Mouse (Mus musculus): ENCODE data around the gene Ssrp1. TPM values are rescaled to one million over a fixed set of nuclear protein-coding genes. Genes with fewer than 3 reads are reported as not detected.
A peak's percentile ranks its signal among the peaks of the same experiment; 100 is the strongest.

The Ssrp1 gene
- 309 and 322 TPM in 2 replicates for polyA plus RNA-seq (2016; fragmentation: Nextera tagmentation; extraction: Ambion mirVana)

DNA sequence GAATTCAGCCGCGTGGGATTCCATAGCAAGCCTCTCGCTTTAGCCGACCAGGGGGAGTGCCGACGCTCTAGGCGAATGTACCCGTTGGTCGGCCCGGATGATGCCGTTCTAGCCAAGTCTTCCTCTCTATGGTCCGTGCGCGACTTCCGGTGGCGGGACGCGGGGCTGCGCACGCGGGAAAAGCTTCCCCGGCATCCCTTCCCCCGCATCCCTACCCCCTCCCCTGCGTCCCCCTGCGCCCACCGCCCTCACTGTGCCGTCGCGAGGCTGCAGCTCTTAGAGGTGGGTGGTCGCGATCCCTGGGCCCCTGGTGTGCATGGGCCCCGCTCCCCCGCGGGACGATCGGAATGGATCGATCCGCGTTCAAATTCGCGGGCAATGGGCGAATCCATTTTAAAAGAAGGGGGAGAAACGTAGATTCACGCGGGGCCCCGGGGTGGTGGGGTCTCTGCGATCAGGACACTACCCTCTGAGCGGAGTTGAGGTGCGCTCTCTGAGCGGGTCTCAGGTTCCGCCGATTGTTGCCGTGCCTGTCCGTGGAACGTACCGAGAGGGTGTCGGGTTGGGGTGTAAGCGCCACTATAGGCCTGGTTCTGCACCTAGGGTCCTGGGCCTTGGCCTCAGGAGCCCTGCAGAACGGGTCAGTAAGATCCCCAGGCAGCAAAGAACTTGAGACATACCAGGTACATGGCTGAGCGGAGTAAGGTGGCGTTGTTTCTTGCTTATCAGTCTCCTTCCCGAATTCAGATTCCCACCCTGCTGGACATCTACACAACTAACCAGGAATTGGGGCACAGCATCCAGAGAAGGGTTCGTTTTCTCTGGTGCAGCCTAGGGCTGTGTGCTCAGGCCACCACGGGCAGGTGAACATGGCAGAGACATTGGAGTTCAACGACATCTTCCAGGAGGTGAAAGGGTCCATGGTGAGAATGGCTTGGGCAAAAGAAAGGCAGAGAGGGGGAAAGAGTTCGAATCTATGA lies at the start of gene Ssrp1, which contains the start of gene P2rx3:
Gene Ssrp1 (plus strand): TSS at position 188 of the 980 bp plus-strand sequence.
Gene P2rx3 (minus strand): TSS at position 416 of the 980 bp plus-strand sequence.
- H3K36me3 ChIP-seq (replicated peaks) = peaks cover 32% of the 10 kb centered on the region
- peaks cover 18% of the 10 kb centered on the region for H3K4me1 ChIP-seq
- peak within 1 kb of the TSS; percentile 92 for H3K9ac ChIP-seq
- ATAC-seq (ENCODE audit: low FRiP score) = peak; percentile 96
- peak within 1 kb of the TSS; percentile 85 for H3K27ac ChIP-seq
- H3K4me3 ChIP-seq (replicated peaks) = peak within 1 kb of the TSS; percentile 76
- peaks cover 3% of the 10 kb centered on the region; the same call in 1 of the 2 replicates for H3K27me3 ChIP-seq
- 2% methylated on average over 66 of the region's 66 CpGs for WGBS
- no peaks in the 10 kb centered on the region for H3K9me3 ChIP-seq
- peak within 1 kb of the TSS; percentile 82 for H3K4me2 ChIP-seq

DNA sequence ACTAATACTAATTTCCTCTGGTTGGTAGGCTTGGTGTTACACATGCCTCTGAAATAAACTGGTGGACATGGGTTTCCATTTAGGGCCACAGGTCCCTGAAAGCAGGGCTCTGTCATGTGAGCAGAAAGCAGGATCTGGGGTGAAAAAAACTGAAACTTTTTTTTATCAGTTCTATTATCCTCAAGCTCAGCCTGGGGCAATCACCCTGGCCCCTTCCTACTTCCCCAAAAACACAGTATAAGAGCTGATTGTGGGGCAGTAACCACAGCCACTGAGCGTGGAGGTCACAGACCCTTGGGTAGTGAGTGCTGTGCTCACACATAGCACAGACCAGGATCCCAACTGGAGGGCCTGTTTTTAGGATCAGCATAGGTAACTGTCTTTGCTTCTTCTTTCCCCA lies 49.1 kb upstream of the Ssrp1 start, which contains the start of gene Prg3:
Gene Prg3 (plus strand): TSS at position 286 of the 400 bp plus-strand sequence.
- Histone ChIP-seq H3K4me2 (no peak within 1 kb of the TSS), H3K36me3 (replicated peaks) (no peaks in the 10 kb centered on the region), H3K9ac (no peak within 1 kb of the TSS), H3K27me3 (no peaks in the 10 kb centered on the region), H3K27ac (no peak within 1 kb of the TSS), H3K9me3 (no peaks in the 10 kb centered on the region), H3K4me1 (no peaks in the 10 kb centered on the region), H3K4me3 (replicated peaks) (no peak within 1 kb of the TSS)
- ATAC-seq (ENCODE audit: low FRiP score) = no peak
- WGBS = 83% methylated on average over 1 of the region's 1 CpGs

DNA sequence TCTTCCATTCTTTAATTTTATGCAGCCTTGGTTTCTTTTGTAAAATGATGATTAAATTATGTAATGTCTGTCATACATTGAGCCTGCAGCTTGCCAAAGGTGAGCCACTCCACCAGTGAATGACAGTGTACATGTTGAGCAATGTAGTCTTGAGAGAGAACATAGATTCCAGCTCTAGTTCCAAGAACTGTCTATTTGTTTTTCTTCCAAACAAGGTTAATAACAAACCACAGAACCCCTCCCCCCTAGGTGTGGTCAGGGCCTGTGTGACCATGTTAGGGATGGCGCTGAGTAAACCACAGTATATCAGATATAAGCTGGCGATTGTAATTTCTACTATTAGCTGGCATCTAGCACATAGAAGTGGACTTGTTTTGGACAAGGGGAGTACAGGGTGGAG lies 40.7 kb upstream of the Ssrp1 start:
- Histone ChIP-seq H3K4me2 (no peak overlapping the region), H3K4me3 (replicated peaks) (no peak overlapping the region), H3K4me1 (no peaks in the 10 kb centered on the region), H3K9me3 (no peaks in the 10 kb centered on the region), H3K36me3 (replicated peaks) (no peaks in the 10 kb centered on the region), H3K27ac (no peak overlapping the region), H3K27me3 (no peaks in the 10 kb centered on the region), H3K9ac (no peak overlapping the region)
- no peak for ATAC-seq (ENCODE audit: low FRiP score)
- 92% methylated on average over 2 of the region's 2 CpGs for WGBS

DNA sequence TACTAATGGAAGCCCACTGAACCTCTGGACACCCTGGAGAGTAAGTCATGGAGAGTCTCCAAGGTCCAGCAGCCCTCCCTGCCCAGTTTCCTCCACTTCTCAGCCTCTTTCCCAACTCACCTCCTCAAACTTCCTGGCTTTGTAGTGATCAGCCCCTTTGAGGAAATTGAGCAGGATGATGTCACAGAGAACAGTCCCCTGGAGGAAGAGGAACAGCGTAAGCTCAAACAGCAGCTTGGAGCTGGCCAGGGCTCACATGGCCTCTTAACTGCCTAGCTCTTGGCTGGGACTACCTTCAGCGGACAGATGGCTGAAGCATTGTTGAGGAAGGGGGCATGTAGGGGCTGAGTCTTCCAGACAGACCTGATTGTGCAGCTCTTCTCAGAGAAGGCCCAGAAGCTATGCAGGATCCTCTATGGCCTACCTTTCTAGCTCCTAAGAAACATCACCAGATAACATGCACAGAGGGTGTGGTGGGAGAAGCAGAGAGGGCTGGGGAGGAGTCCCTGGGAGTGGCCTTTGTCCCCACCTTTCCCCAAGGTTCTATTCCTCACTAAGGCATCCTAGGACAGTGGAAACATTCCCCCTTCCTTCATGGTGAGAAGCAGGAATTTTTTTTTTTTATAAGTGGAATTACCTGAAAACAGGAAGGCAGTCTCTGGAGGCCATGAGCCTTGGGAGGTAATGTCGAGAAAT lies 37.4 kb upstream of the Ssrp1 start:
- no peak for ATAC-seq (ENCODE audit: low FRiP score)

DNA sequence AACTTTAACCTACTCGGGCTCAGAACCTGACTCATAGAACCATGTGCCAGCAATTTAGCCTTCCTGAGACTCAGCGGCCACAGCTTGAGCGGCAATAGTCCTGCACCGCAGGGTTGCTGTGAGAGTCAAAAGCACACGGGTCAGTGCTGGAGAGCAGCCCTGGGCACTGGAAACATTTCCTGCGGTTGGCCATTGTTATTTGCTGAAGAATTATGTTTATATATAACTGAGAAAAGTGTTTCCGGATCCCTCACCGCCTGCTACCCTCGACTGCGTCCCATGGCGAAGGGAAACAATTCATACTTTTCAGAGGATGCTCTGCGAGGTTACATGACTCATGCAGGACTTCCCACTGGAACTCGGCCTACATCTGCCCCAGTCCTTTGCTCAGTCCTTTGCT lies 35.5 kb upstream of the Ssrp1 start:
- Histone ChIP-seq H3K9ac (no peak overlapping the region), H3K9me3 (no peaks in the 10 kb centered on the region), H3K4me2 (no peak overlapping the region), H3K27me3 (no peaks in the 10 kb centered on the region), H3K4me1 (no peaks in the 10 kb centered on the region), H3K36me3 (replicated peaks) (no peaks in the 10 kb centered on the region), H3K4me3 (replicated peaks) (no peak overlapping the region), H3K27ac (no peak overlapping the region)
- WGBS = 75% methylated on average over 13 of the region's 13 CpGs
- ATAC-seq (ENCODE audit: low FRiP score) = no peak

More for the DNA sequence above, 37.4 kb upstream of the Ssrp1 start:
- no peak overlapping the region for H3K27ac ChIP-seq
- H3K27me3 ChIP-seq = no peaks in the 10 kb centered on the region
- no peaks in the 10 kb centered on the region for H3K4me1 ChIP-seq
- no peaks in the 10 kb centered on the region for H3K36me3 ChIP-seq (replicated peaks)
- 89% methylated on average over 3 of the region's 3 CpGs for WGBS
- H3K4me3 ChIP-seq (replicated peaks) = no peak overlapping the region
- no peaks in the 10 kb centered on the region for H3K9me3 ChIP-seq
- no peak overlapping the region for H3K9ac ChIP-seq
- H3K4me2 ChIP-seq = no peak overlapping the region

DNA sequence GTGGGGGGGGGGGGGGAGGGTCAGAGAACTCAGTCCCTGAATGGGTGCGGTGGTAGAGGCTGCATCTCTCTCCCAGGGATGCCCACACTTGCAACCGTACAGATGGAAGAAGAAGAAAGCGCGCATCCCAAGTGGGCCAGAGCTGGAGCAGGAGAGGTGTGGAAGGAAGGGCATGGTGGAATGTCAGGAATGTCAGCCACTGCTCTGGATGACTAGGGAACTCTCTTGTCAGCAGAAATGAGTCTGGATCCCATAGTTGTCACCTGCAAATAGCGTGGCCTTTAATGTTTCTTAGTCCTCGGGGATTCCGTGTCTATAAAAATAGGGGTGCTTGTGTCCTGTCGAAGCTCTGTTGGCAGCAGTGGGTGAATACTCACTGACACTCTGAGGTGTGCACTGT lies 34.5 kb upstream of the Ssrp1 start:
- no peak for ATAC-seq (ENCODE audit: low FRiP score)
- 81% methylated on average over 8 of the region's 8 CpGs for WGBS
- Histone ChIP-seq H3K4me1 (no peaks in the 10 kb centered on the region), H3K36me3 (replicated peaks) (no peaks in the 10 kb centered on the region), H3K27me3 (no peaks in the 10 kb centered on the region), H3K9me3 (no peaks in the 10 kb centered on the region), H3K4me2 (no peak overlapping the region), H3K4me3 (replicated peaks) (no peak overlapping the region), H3K9ac (no peak overlapping the region), H3K27ac (no peak overlapping the region)

DNA sequence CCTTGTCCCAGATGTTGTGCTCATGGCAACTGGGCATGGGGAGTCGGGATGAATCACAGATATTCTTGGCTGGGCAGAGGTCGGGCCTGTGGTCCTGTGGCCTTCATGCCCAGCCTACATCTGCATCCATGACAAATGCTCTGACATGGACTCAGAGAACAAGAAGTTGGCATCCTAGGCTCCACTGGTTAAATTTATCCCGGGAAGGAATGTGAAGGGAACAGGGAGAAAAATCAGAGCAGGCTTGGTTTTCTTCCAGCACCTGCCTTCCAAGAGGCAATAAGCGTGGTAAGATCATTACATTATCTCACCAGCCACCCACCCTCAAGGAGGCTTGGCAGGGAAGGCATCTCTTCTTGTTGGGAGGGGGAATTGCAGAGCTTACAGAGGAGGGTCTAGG lies 32.7 kb upstream of the Ssrp1 start:
- Histone ChIP-seq H3K9ac (no peak overlapping the region), H3K4me1 (no peaks in the 10 kb centered on the region), H3K4me3 (replicated peaks) (no peak overlapping the region), H3K36me3 (replicated peaks) (no peaks in the 10 kb centered on the region), H3K9me3 (no peaks in the 10 kb centered on the region), H3K4me2 (no peak overlapping the region), H3K27me3 (no peaks in the 10 kb centered on the region), H3K27ac (no peak overlapping the region)
- WGBS = 87% methylated on average over 4 of the region's 4 CpGs
- no peak for ATAC-seq (ENCODE audit: low FRiP score)

DNA sequence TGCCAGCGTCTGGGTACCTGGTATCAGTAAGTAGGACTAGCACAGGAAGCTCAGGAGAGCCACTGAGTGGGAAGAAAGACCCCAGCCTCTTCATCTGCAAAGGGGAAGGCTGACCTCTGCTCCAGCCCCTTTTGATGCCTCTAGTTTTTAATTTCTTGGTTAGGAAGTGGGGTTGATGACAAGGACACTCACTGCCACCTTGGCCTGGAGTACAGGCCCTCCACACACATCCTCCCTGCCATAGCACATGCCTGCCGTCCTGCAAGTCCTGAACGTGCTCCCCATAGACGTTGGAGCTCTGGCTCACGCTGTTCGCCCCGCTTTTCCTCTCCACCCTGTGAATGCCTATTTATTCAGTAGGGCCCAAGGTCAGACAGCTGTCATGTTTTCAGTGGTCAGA lies 30.4 kb upstream of the Ssrp1 start:
- ATAC-seq (ENCODE audit: low FRiP score) = no peak
- H3K4me2 ChIP-seq = no peak overlapping the region
- no peaks in the 10 kb centered on the region for H3K36me3 ChIP-seq (replicated peaks)
- H3K27ac ChIP-seq = no peak overlapping the region
- no peaks in the 10 kb centered on the region for H3K4me1 ChIP-seq
- no peak overlapping the region for H3K4me3 ChIP-seq (replicated peaks)
- WGBS = 81% methylated on average over 7 of the region's 7 CpGs
- H3K27me3 ChIP-seq = no peaks in the 10 kb centered on the region
- no peaks in the 10 kb centered on the region for H3K9me3 ChIP-seq
- no peak overlapping the region for H3K9ac ChIP-seq

DNA sequence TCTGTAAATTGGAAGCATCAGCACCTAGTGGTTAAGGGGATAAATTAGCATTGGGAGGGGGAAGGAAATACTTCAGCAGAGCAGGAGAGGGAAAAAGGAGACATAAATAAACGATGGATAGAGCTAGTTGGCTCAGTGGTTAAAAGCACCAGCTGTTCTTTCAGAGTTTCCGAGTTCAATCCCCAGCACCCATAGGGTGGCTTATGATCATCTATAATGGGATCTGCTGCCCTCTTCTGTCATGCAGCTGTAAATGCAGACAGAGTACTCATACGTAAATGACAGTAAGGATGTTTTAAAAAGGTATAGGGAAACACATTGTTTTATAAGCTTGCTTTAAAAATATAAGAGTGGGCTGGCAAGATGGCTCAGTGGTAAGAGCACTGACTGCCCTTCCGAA lies 29.3 kb upstream of the Ssrp1 start:
- no peak for ATAC-seq (ENCODE audit: low FRiP score)
- H3K27ac ChIP-seq = no peak overlapping the region
- H3K4me2 ChIP-seq = no peak overlapping the region
- H3K9ac ChIP-seq = no peak overlapping the region
- WGBS = 20% methylated on average over 4 of the region's 4 CpGs
- H3K36me3 ChIP-seq (replicated peaks) = no peaks in the 10 kb centered on the region
- H3K4me3 ChIP-seq (replicated peaks) = no peak overlapping the region
- H3K9me3 ChIP-seq = no peaks in the 10 kb centered on the region
- H3K4me1 ChIP-seq = no peaks in the 10 kb centered on the region
- H3K27me3 ChIP-seq = no peaks in the 10 kb centered on the region

DNA sequence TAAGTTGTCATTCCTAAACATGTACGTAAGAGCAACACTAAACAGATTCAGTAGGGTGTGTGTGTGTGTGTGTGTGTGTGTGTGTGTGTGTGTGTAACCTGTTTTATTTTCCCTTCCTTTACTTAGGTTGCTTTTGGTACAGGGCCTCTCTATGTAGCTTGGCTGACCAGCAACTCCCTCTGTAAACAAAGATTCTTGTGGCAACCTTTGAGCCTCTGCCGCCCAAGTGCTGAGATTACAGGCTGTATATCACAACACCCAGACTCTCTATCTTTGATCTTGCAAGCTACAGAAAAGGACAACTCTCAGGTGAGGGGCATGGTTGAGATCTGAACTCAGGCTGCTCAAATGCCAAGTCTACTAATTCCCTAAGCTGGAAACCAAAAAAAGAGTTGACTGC lies 27.8 kb upstream of the Ssrp1 start:
- no peaks in the 10 kb centered on the region for H3K27me3 ChIP-seq
- no peak overlapping the region for H3K4me2 ChIP-seq
- H3K36me3 ChIP-seq (replicated peaks) = no peaks in the 10 kb centered on the region
- no peak for ATAC-seq (ENCODE audit: low FRiP score)
- no peak overlapping the region for H3K27ac ChIP-seq
- WGBS = 79% methylated on average over 2 of the region's 2 CpGs
- H3K9ac ChIP-seq = no peak overlapping the region
- H3K4me3 ChIP-seq (replicated peaks) = no peak overlapping the region
- H3K9me3 ChIP-seq = no peaks in the 10 kb centered on the region
- no peaks in the 10 kb centered on the region for H3K4me1 ChIP-seq

DNA sequence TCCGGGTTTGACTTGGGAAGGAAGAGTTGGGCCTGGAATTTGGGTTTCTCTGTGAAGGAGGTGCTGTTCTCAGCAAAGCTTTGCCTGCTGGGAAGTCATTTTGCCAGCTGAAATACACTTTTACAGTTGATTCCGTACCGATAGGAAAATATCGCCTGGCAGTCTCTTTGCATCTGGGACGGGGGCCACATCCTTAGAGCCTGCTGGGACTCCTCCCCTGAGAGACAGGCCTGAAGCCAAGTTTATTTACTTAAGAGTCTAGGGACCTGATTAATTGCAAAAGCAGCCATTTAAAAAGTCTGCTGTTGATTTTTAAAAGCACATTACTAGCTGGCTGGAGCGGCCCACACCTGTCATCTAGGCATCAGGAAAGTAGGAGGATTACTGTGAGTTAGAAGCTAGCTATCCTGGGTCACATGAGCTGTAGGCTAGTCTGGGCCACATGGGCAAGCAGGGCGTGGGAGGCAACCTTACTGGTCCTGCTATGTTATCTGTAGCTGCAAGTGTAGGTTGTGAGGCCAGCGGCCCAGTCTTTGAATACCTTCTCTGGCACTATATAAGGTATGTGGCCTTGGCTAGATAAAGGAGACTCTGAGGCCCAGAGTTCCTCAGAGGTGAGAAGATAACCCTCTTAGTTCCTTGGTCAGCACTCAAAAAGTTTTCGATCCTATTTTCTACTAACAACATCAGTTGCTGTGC lies 25.0 kb upstream of the Ssrp1 start:
- H3K9me3 ChIP-seq = no peaks in the 10 kb centered on the region
- WGBS = 81% methylated on average over 9 of the region's 9 CpGs
- ATAC-seq (ENCODE audit: low FRiP score) = no peak
- H3K4me3 ChIP-seq (replicated peaks) = no peak overlapping the region
- no peak overlapping the region for H3K9ac ChIP-seq
- H3K27ac ChIP-seq = no peak overlapping the region
- no peaks in the 10 kb centered on the region for H3K4me1 ChIP-seq
- H3K27me3 ChIP-seq = no peaks in the 10 kb centered on the region
- H3K36me3 ChIP-seq (replicated peaks) = no peaks in the 10 kb centered on the region
- no peak overlapping the region for H3K4me2 ChIP-seq

DNA sequence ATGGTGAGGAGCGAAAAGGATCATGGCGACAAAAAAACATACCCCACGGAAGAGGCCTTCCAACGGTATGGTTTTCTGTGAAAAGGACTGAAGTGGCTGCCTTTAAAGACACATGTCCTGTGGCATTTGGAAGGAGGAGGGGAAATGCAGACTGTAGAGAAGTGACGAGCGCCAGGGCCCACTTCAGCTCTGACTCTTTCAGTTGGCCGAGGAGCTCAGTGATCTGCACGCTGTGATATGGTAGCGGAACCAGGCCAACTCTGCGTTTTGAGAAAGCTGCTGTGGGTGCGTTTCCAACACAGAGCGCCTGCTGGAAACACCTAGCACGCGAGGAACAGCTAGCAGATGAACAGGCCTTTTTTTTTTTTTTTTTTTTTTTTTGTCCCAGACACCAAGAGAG lies 24.4 kb upstream of the Ssrp1 start:
- Histone ChIP-seq H3K4me1 (no peaks in the 10 kb centered on the region), H3K4me2 (no peak overlapping the region), H3K36me3 (replicated peaks) (no peaks in the 10 kb centered on the region), H3K9me3 (no peaks in the 10 kb centered on the region), H3K9ac (no peak overlapping the region), H3K27me3 (no peaks in the 10 kb centered on the region), H3K4me3 (replicated peaks) (no peak overlapping the region), H3K27ac (no peak overlapping the region)
- no peak for ATAC-seq (ENCODE audit: low FRiP score)
- 83% methylated on average over 14 of the region's 14 CpGs for WGBS

Data from forebrain, embryonic 12.5 days (tissue).